Mouse (Mus musculus) right cerebral cortex, postnatal 10 days (tissue): ENCODE measurements around the gene Megf11.

ENCODE experiments used
- DNase-seq, 2 experiments: peaks; one replicate each; pipeline ENCODE4 v3.0.0; 2021; ENCODE audit warnings: low spot score in 2 of 2

The Megf11 gene

GRCm38 (mm10) chr9:64604217-64604711 is 218.8 kb downstream of the Megf11 start:
- DNase-seq = peak; percentile 70 to 72

DNA sequence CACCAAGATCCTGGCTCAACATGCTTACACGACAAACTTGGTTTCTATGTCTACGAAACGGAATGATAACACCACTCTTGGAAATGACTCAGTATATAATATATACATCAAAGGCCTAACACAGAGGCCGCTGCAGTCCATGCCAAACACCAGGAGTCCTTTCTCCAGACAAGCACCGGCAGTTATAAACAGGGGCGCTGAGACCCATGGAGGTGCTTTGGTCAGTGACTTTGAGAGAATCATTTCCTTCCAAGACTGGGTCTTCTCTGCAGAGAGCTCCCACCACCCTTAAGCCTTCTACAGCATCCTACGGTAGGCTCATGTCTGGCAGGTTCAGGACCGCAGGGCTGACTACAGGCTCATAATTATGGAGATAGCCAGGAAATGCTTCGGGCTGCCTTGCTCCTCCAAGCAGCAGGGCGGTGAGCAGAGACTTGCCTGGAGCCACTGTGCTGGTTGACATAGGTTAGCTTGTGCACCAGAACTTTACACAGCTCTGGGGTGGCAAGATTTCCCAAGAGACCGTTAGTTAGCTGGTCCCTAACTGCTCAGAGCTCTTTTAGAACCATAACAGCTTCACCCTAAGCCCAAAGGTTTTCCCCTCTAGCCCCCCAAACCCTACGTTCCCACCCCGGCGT is 219.8 kb downstream of the Megf11 start:
- DNase-seq = no peak

- peak; percentile 83 for DNase-seq
Measured at GRCm38 (mm10) chr9:64605735-64606349, 220.4 kb downstream of the Megf11 start.

- DNase-seq = no peak
Measured at GRCm38 (mm10) chr9:64607049-64607448, 221.6 kb downstream of the Megf11 start.

GRCm38 (mm10) chr9:64609546-64609945 is 224.1 kb downstream of the Megf11 start:
- DNase-seq = peak; percentile 80 to 82

- peak; percentile 64 to 69 for DNase-seq
Measured at GRCm38 (mm10) chr9:64612121-64612983, 226.9 kb downstream of the Megf11 start.

GRCm38 (mm10) chr9:64612984-64613649 is 227.7 kb downstream of the Megf11 start:
- no peak for DNase-seq

- no peak for DNase-seq
Measured at GRCm38 (mm10) chr9:64617413-64617812, 232.0 kb downstream of the Megf11 start.

GRCm38 (mm10) chr9:64618433-64618832 is 233.0 kb downstream of the Megf11 start:
- DNase-seq = no peak

DNA sequence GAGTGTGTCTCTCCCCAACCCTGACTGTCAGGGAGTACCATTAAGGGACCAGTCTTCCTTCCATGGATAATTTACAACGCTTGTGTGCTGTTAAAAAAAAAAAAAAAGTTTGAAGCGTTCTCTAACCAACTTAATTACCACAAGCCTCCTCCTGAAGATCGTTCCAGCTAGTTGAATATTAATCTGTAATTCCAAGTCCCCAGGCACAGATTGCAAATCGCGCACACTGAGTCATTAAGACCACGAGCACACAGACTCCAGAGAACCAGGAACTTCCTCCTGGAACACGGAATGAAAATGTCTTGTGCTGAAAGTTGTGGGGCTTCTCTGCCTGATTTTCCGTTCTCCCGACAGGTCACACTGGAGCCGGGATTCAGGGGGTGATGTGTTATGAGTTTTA is 234.0 kb downstream of the Megf11 start:
- DNase-seq = no peak

GRCm38 (mm10) chr9:64620596-64620995 is 235.2 kb downstream of the Megf11 start:
- no peak for DNase-seq

DNA sequence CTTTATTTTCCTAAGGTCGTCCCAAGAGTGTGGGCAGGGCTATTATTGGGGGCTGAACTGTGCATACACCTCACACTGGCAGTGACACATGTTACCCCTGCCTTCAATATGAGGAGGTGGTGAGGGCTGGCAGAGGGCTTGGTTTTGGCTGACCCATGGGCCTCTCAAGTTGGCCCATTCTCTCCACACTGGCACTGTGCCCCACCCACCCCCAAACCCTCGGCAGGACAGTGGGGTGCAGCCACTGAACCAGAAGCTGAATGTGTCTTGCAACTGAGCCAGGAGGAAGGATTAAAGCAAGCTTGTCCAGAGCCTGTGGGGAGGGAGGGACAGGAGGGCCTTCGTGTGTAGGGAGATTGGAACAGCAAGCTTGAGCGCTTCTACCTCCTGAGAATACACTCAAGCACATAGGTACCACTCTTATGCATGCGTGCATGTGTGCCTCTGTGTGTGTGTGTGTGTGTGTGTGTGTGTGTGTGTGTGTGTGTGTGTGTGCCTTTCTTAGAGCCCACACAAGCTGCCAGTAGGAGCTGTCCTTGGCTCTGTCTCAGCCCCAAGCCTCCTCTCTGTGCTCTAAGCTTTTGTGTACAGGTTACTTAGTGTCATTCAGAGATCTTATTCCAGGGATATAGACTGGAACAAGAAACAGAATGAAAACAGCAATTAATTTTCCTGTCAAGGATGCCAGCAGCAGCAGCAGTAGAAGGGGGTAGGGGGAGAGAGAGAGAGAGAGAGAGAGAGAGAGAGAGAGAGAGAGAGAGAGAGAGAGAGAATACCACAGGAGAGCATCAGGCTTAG is 236.3 kb downstream of the Megf11 start:
- DNase-seq = peak; percentile 40 to 47

- no peak for DNase-seq
Measured at GRCm38 (mm10) chr9:64623361-64623760, 237.9 kb downstream of the Megf11 start.

GRCm38 (mm10) chr9:64624536-64624935 is 239.1 kb downstream of the Megf11 start:
- DNase-seq = no peak

- DNase-seq = no peak
Measured at GRCm38 (mm10) chr9:64629802-64630201, 244.4 kb downstream of the Megf11 start.

DNA sequence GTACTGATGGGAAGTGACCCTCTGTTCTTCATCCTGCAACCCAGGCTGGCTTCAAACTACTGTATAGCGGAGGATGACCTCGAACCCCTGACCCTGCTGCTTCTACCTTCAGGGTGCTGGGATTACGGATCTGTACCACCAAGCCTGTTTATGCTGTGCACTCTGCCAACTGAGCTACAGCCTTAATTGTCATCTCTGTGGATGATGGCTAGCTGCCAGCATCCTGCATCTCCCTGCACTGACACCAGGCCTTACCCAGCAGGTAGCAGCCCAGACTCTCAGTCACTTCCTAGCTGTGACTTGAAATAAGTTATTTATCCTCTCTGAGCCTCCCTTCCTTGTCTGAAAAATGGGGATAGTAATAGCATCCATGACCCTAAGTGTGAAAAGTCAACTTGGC is 247.7 kb downstream of the Megf11 start:
- DNase-seq = no peak

DNA sequence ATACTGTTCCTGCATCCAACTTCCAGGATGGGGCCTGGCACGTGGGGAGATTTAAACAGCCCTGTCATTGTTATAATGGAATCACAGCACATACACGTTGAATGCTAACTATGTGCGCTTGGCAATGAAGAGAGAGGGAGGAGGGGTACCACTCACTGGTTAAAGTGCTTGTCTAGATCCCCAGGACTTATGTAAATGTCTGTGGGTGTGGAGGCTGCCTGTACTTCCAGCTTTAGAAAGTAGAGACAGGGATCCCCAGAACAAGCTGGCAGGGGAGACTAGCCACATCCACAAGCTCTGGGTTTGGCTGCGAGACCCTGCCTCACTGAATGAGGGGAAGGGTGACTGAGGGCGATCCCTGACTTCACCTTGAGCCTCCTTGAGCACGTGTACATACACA is 250.7 kb downstream of the Megf11 start:
- peak in 1 of 2 experiments; percentile 53 for DNase-seq

DNA sequence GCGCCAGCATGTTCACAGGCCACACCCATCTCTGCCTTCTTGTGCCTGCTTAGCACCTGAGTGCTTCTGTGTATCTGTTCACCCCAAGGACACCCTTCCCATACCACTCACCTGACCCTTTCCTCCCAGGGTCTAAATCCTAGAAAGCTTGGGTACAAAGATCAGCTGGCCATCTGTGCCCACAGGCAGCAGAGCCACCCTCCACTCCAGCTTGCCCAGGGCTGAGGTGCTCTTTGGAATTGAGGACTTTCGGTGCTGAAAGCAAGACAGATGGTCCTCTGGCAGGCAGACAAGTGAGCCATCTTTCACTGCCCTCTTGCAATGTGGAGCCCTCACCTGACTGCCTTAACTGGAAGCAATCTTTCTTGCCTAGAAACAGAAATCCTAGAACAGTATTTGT is 251.5 kb downstream of the Megf11 start:
- DNase-seq = no peak

- DNase-seq = peak; percentile 35 to 39
Measured at GRCm38 (mm10) chr9:64638250-64638649, 252.8 kb downstream of the Megf11 start.

DNA sequence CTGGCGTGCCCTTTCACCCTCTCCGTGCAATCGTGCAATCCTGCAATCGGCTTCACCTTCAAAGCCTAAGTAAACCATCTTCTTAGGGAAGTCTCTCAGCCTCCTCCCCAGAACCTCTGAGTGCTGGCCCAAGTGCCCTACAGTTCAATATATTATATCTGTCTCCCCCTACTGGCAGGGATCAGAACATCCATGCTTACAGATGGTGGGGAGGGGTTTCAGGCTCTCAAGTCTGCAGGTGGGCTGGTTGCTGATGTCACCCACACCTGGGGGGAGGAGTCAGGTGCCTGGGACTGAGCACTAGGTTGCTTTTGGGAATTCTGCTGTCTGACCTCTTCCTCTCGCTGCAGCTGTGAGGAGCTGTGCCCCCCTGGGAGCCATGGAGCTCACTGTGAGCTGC is 254.2 kb downstream of the Megf11 start:
- peak; percentile 40 to 64 for DNase-seq

DNA sequence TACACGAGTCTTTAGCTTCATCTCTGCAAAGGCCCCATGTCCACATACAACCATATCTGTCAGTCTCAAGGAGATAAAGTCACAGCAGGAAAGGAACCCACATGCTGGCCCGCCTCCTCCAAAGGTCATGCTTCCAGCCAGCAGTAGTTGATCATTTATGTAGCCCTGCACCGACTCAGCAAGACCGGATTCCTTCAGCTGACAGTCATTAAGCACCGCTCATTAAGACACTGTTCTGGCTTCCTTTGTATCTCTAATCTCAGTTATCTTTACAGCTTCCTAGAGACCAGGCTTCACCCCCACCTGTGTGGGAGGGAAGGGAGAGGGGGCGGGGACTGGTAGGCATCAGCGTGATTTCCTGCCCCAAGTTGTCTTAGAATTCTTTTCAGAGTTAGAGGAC is 258.7 kb downstream of the Megf11 start:
- no peak for DNase-seq
